Mouse (Mus musculus) hindbrain, embryonic 13.5 days (tissue): ENCODE data around the gene Tas2r135. TPM values are rescaled to one million over a fixed set of nuclear protein-coding genes. Genes with fewer than 3 reads are reported as not detected.

Source experiments
- ATAC-seq: fragments of 200-750 bp; cut with Nextera tagmentation; 2 replicates; pipeline ENCODE4 v1.8.0; 2017; ENCODE audit warnings: moderate TSS enrichment; ENCODE audit not compliant: low FRiP score
- H3K27ac ChIP-seq: fragments of 300-500 bp; sonication (generic); 2 replicates; pipeline ENCODE4 v1.5.1; 2015; ENCODE audit warnings: inconsistent platforms, mild to moderate bottlenecking, moderate library complexity
- H3K27me3 ChIP-seq: fragments of 300-500 bp; sonication (generic); 2 replicates; pipeline ENCODE4 v1.6.1; 2015; ENCODE audit warnings: mild to moderate bottlenecking, inconsistent platforms
- H3K36me3 ChIP-seq: fragments of 300-500 bp; sonication (generic); 2 replicates; pipeline ENCODE4 v1.6.1; 2015; ENCODE audit warnings: mild to moderate bottlenecking, inconsistent platforms
- H3K4me1 ChIP-seq: fragments of 300-500 bp; sonication (generic); replicated peaks from 2 replicates; pipeline ENCODE4 v1.6.1; 2015; ENCODE audit warnings: inconsistent platforms
- H3K4me2 ChIP-seq: fragments of 300-500 bp; sonication (generic); 2 replicates; pipeline ENCODE4 v1.6.1; 2015; ENCODE audit warnings: inconsistent platforms, mild to moderate bottlenecking, moderate library complexity
- H3K4me3 ChIP-seq: fragments of 300-500 bp; sonication (generic); 2 replicates; pipeline ENCODE4 v1.5.1; 2015; ENCODE audit warnings: mild to moderate bottlenecking, inconsistent platforms
- H3K9ac ChIP-seq: fragments of 300-500 bp; sonication (generic); 2 replicates; pipeline ENCODE4 v1.6.1; 2015; ENCODE audit warnings: mild to moderate bottlenecking, inconsistent platforms
- H3K9me3 ChIP-seq: fragments of 300-500 bp; sonication (generic); 2 replicates; pipeline ENCODE4 v1.6.1; 2016; ENCODE audit warnings: inconsistent platforms
- WGBS: fragments of 180-500 bp; shearing (Covaris S2); methylation state at CpG from one replicate; pipeline ENCODE4 v1.1.7; 2015; 5-methylcytosine and 5-hydroxymethylcytosine counted together
- polyA plus RNA-seq: library from polyadenylated mRNA; unstranded; fragments of >200 nt; fragmentation: Nextera tagmentation; extraction: Ambion mirVana; gene quantifications from 2 replicates; pipeline ENCODE4 v1.2.1, GENCODE M21; 2015

Gene Tas2r135
- polyA plus RNA-seq, 1 experiment from 2014 or later = not detected

- 79% methylated on average over 5 of the region's 5 CpGs for WGBS
- no peak for ATAC-seq
Observed at GRCm38 (mm10) chr6:42377280-42377679, 28.0 kb upstream of the Tas2r135 start.

DNA sequence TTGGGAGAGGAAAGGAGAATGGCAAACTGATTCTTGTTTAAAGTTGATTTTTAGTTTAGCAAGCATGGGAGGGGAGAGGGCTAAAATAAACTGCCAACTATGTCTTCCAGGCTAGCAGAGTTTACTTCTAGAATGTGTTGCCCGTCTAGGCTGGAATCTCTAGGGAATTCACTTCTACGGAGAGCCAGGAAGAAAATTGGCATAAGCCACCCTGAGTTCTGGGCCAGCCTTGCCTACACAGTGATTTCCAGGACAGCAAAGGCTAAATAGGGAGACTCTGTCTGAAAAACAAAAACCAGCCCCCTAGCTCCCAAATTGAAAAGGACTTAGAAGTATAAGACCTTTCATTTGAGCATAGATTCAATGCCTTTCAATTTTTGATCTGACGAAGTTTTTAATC, 25.7 kb upstream of the Tas2r135 start:
- H3K4me1 ChIP-seq = no peaks in the 10 kb centered on the region
- no peaks in the 10 kb centered on the region for H3K9me3 ChIP-seq
- no peak for ATAC-seq
- H3K4me2 ChIP-seq = no peak overlapping the region
- no peak overlapping the region for H3K27ac ChIP-seq
- H3K27me3 ChIP-seq = no peaks in the 10 kb centered on the region
- 45% methylated on average over 3 of the region's 3 CpGs for WGBS
- H3K4me3 ChIP-seq = no peak overlapping the region
- H3K36me3 ChIP-seq = no peaks in the 10 kb centered on the region
- H3K9ac ChIP-seq = no peak overlapping the region

More at GRCm38 (mm10) chr6:42377280-42377679, 28.0 kb upstream of the Tas2r135 start:
- Histone ChIP-seq H3K4me2 (no peak overlapping the region), H3K9me3 (no peaks in the 10 kb centered on the region), H3K27me3 (peaks cover 10% of the 10 kb centered on the region), H3K9ac (no peak overlapping the region), H3K36me3 (no peaks in the 10 kb centered on the region), H3K27ac (no peak overlapping the region), H3K4me3 (no peak overlapping the region), H3K4me1 (peaks cover 15% of the 10 kb centered on the region)

DNA sequence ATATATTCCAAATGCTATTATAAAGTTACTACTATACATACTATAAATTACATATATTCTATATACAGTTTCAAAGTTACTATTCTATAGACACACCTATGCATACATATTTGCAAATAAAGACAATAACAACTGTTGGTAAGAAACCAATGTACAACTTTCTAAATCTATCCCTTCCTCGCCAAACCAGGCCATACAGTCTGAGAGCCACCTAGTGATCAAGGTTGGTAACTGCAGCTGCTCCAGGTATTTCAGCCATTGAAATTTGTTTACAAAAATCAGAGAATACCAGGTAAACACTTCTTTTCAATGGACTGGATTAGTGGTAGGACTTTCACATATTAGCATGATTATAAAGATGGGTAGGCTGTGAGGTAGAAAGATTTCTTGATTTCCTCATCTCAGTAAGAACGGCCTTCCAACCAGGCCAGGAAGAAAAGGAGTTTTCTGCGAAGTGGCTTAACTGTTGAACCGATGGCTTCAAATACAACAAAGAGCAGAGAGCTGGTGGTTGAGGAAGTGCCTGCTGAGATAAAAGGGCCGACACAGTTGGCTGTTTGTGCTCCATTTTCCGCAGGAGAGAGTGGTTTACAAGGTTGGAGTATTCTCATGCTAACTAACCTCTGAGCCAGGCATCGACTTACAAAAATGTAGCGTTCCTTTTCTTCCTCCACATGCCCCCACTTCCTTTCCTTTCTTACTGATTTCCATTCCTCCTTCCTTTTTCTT, 24.7 kb upstream of the Tas2r135 start:
- no peaks in the 10 kb centered on the region for H3K4me1 ChIP-seq
- no peaks in the 10 kb centered on the region for H3K9me3 ChIP-seq
- H3K9ac ChIP-seq = no peak overlapping the region
- peak overlapping the region; percentile 14; the same call in 1 of the 2 replicates for H3K4me2 ChIP-seq
- no peak overlapping the region for H3K27ac ChIP-seq
- H3K4me3 ChIP-seq = no peak overlapping the region
- H3K27me3 ChIP-seq = no peaks in the 10 kb centered on the region
- H3K36me3 ChIP-seq = no peaks in the 10 kb centered on the region
- 3% methylated on average over 8 of the region's 8 CpGs for WGBS
- no peak for ATAC-seq

DNA sequence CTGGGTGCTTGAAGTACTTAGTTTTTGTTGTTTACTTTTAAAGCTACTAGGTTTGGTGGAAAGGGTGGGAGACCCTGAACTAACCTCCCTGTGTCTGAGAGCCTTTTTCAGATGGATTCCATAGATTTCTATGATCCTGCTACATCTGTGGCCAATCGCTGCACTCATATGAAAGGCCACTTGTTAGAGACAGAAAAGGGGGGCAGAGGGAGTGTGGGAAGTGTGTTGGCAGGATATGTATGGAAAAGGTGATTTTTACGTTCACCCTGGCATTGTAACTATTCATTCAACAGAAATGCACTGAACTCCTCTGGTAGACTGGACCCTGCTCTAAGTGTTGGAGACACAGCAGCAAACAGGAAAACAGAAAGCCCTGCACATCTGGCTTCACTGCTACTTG, 24.0 kb upstream of the Tas2r135 start:
- Histone ChIP-seq H3K27me3 (no peaks in the 10 kb centered on the region), H3K9me3 (no peaks in the 10 kb centered on the region), H3K4me3 (no peak overlapping the region), H3K9ac (no peak overlapping the region), H3K36me3 (no peaks in the 10 kb centered on the region), H3K4me1 (no peaks in the 10 kb centered on the region), H3K27ac (no peak overlapping the region), H3K4me2 (no peak overlapping the region)
- no peak for ATAC-seq
- WGBS = 24% methylated on average over 2 of the region's 2 CpGs

- 71% methylated on average over 9 of the region's 9 CpGs for WGBS
- Histone ChIP-seq H3K27me3 (no peaks in the 10 kb centered on the region), H3K36me3 (no peaks in the 10 kb centered on the region), H3K9me3 (no peaks in the 10 kb centered on the region), H3K4me1 (no peaks in the 10 kb centered on the region), H3K4me3 (no peak overlapping the region), H3K4me2 (no peak overlapping the region), H3K27ac (no peak overlapping the region), H3K9ac (no peak overlapping the region)
- ATAC-seq = no peak
Observed at GRCm38 (mm10) chr6:42381916-42382381, 23.3 kb upstream of the Tas2r135 start.

- H3K9me3 ChIP-seq = no peaks in the 10 kb centered on the region
- no peak overlapping the region for H3K4me3 ChIP-seq
- no peak overlapping the region for H3K27ac ChIP-seq
- no peak overlapping the region for H3K9ac ChIP-seq
- H3K27me3 ChIP-seq = no peaks in the 10 kb centered on the region
- no peak overlapping the region for H3K4me2 ChIP-seq
- H3K36me3 ChIP-seq = no peaks in the 10 kb centered on the region
- WGBS = 91% methylated on average over 5 of the region's 5 CpGs
- H3K4me1 ChIP-seq = no peaks in the 10 kb centered on the region
- no peak for ATAC-seq
Observed at GRCm38 (mm10) chr6:42383360-42383759, 21.9 kb upstream of the Tas2r135 start.

DNA sequence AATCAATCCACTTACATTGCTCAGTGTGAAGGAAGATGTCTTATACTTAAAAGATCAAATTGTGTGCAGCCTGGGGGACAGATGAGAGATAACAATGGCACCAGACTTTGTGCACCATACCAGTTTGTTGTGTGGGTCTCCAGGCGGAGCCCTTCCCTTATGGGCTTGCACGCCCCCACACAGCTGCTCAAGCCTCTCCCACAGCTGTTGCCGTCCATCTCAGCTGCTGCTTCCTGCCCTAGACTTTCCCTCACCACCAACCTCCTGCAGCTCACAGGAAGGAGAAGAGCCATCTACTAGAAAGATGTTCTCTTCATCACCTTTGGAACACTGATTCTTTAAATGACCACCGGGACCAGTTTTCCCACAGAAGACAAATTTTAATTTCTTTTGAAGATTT, 19.6 kb upstream of the Tas2r135 start:
- Histone ChIP-seq H3K4me1 (no peaks in the 10 kb centered on the region), H3K9me3 (no peaks in the 10 kb centered on the region), H3K4me3 (no peak overlapping the region), H3K27ac (no peak overlapping the region), H3K4me2 (no peak overlapping the region), H3K36me3 (no peaks in the 10 kb centered on the region), H3K27me3 (no peaks in the 10 kb centered on the region), H3K9ac (no peak overlapping the region)
- ATAC-seq = no peak
- WGBS = 74% methylated on average over 4 of the region's 4 CpGs

- Histone ChIP-seq H3K4me1 (no peaks in the 10 kb centered on the region), H3K4me2 (no peak overlapping the region), H3K9me3 (no peaks in the 10 kb centered on the region), H3K27ac (no peak overlapping the region), H3K36me3 (no peaks in the 10 kb centered on the region), H3K4me3 (no peak overlapping the region), H3K27me3 (no peaks in the 10 kb centered on the region), H3K9ac (no peak overlapping the region)
- 67% methylated on average over 2 of the region's 2 CpGs for WGBS
- no peak for ATAC-seq
Observed at GRCm38 (mm10) chr6:42391796-42392330, 13.4 kb upstream of the Tas2r135 start.

GRCm38 (mm10) chr6:42395960-42396809, 9.0 kb upstream of the Tas2r135 start:
- no peak overlapping the region for H3K9ac ChIP-seq
- WGBS = 72% methylated on average over 9 of the region's 9 CpGs
- no peaks in the 10 kb centered on the region for H3K9me3 ChIP-seq
- H3K4me1 ChIP-seq = no peaks in the 10 kb centered on the region
- no peak overlapping the region for H3K4me3 ChIP-seq
- ATAC-seq = no peak
- H3K4me2 ChIP-seq = no peak overlapping the region
- no peaks in the 10 kb centered on the region for H3K36me3 ChIP-seq
- H3K27ac ChIP-seq = no peak overlapping the region
- no peaks in the 10 kb centered on the region for H3K27me3 ChIP-seq

- ATAC-seq = no peak
- Histone ChIP-seq H3K27ac (no peak overlapping the region), H3K4me3 (no peak overlapping the region), H3K36me3 (no peaks in the 10 kb centered on the region), H3K4me2 (no peak overlapping the region), H3K9me3 (no peaks in the 10 kb centered on the region), H3K27me3 (no peaks in the 10 kb centered on the region), H3K4me1 (no peaks in the 10 kb centered on the region), H3K9ac (no peak overlapping the region)
- 78% methylated on average over 3 of the region's 3 CpGs for WGBS
Observed at GRCm38 (mm10) chr6:42397041-42397657, 8.1 kb upstream of the Tas2r135 start.

DNA sequence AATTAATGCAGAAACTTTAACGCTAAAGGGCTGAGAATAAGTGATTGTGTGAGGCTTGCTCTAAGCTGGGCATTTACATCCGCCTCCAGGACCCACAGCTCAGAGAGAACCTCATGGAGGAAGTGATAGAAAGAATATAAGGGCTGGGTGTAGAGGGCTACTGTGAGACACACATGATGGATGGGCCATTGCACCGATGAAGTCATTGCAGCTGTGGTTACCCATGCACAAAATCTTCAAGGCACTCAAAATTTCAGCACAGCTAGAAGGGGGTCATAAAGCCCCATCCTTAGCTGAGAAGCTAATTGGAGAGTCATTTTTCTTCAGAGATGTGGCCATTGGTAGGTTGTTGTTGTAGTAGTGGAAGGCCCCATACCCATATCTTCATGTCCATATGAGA, 6.9 kb upstream of the Tas2r135 start:
- Histone ChIP-seq H3K27me3 (no peaks in the 10 kb centered on the region), H3K4me2 (no peak overlapping the region), H3K9ac (no peak overlapping the region), H3K4me1 (no peaks in the 10 kb centered on the region), H3K9me3 (no peaks in the 10 kb centered on the region), H3K4me3 (no peak overlapping the region), H3K27ac (no peak overlapping the region), H3K36me3 (no peaks in the 10 kb centered on the region)
- ATAC-seq = no peak
- WGBS = 77% methylated on average over 3 of the region's 3 CpGs

- no peak for ATAC-seq
- H3K9me3 ChIP-seq = no peaks in the 10 kb centered on the region
- 86% methylated on average over 1 of the region's 1 CpGs for WGBS
- H3K9ac ChIP-seq = no peak overlapping the region
- H3K36me3 ChIP-seq = no peaks in the 10 kb centered on the region
- H3K4me2 ChIP-seq = no peak overlapping the region
- no peak overlapping the region for H3K27ac ChIP-seq
- H3K4me1 ChIP-seq = no peaks in the 10 kb centered on the region
- no peaks in the 10 kb centered on the region for H3K27me3 ChIP-seq
- no peak overlapping the region for H3K4me3 ChIP-seq
Observed at GRCm38 (mm10) chr6:42398998-42399397, 6.2 kb upstream of the Tas2r135 start.
